Comparison of ENCODE assay signal across 23 mouse cellular contexts in the genomic region with DNA sequence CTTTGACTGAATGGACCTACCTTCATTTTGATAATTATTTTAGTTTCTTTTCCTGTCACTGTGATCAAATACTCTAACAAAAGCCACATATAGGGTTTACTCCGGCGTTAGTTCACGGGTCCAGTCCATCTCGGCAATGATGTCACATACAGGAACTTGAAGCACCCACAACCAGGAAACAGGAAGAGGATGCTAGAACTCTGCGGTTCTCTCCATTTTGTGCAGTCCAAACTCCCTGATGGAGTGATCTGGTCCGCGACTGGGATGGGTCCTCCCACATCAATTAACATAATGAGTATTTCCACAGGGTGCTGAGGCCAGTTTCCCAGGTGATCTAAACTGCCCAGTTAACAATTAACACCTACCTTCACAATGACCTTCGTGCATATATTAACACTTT.
"Had no signal": no experiment of that assay in that cellular context is flagged by ENCODE, and none has a peak within 500 bp of the region (broad histone marks: within the 10 kb centered on the region; RNA-seq: fewer than 3 reads in every experiment).

No protein-coding gene starts in this region.

- ATAC-seq: intestine, postnatal 0 days; liver, postnatal 0 days; lung, postnatal 0 days; midbrain, embryonic 13.5 days; midbrain, embryonic 16.5 days had no signal

- H3K4me1 ChIP-seq: kidney, embryonic 15.5 days; limb, embryonic 10.5 days; limb, embryonic 13.5 days; midbrain, embryonic 10.5 days; midbrain, embryonic 13.5 days had no signal

- H3K4me3 ChIP-seq: kidney, embryonic 15.5 days; layer of hippocampus, adult 2 months; limb, embryonic 10.5 days; limb, embryonic 13.5 days; megakaryocyte, embryonic 14.5 days; midbrain, embryonic 10.5 days; midbrain, embryonic 13.5 days; myocyte; neural tube, embryonic 13.5 days had no signal

- DNase-seq: kidney, postnatal 14 days; layer of hippocampus, adult 9-11 months; liver; liver, postnatal 0 days; lung, embryonic 14.5 days; lung, postnatal 4 days; retina, postnatal 1 day; thymus, adult 2 months; thymus, postnatal 14 days; thymus, postnatal 4 days had no signal

- H3K27ac ChIP-seq: kidney, embryonic 15.5 days; layer of hippocampus, adult 2 months; limb, embryonic 10.5 days; limb, embryonic 13.5 days; midbrain, embryonic 10.5 days; midbrain, embryonic 13.5 days; neural tube, embryonic 13.5 days had no signal

- H3K9ac ChIP-seq: kidney, embryonic 15.5 days; limb, embryonic 13.5 days; liver, embryonic 14.5 days; liver, postnatal 0 days; lung, embryonic 14.5 days; midbrain, embryonic 13.5 days; neural tube, embryonic 13.5 days had no signal

- H3K9me3 ChIP-seq: kidney, embryonic 15.5 days; limb, embryonic 10.5 days; midbrain, embryonic 13.5 days; neural tube, embryonic 13.5 days had no signal

- H3K4me2 ChIP-seq: kidney, embryonic 15.5 days; limb, embryonic 13.5 days; lung, embryonic 14.5 days; midbrain, embryonic 13.5 days; neural tube, embryonic 13.5 days had no signal

- H3K27me3 ChIP-seq: kidney, embryonic 15.5 days; limb, embryonic 13.5 days; midbrain, embryonic 13.5 days; neural tube, embryonic 13.5 days had no signal
